Mouse (Mus musculus) embryonic fibroblast, embryonic 13.5 days (primary cell): ENCODE measurements around the gene Sf3b3.

Experiments used
- CTCF ChIP-seq: IDR thresholded peaks from 2 replicates; pipeline ENCODE4 v1.5.1; 2011; ENCODE audit warnings: mild to moderate bottlenecking, control low read depth, low read length, moderate library complexity, borderline replicate concordance; ENCODE audit not compliant: insufficient read depth
- POLR2A ChIP-seq: IDR thresholded peaks from 2 replicates; pipeline ENCODE4 v1.6.1; 2011; ENCODE audit warnings: low read depth, mild to moderate bottlenecking, control low read depth, low read length, moderate library complexity

GRCm38 (mm10) chr8:110791164-110791563 is 55.4 kb downstream of the Sf3b3 start:
- TF ChIP-seq POLR2A, result no peak
- no peak for TF ChIP-seq CTCF
